Mouse (Mus musculus) ES-E14 (cell line): ENCODE data around the gene Hmgb2. TPM values are rescaled to one million over a fixed set of nuclear protein-coding genes. Genes with fewer than 3 reads are reported as not detected.

ENCODE experiments used
- DNase-seq: peaks from one replicate; pipeline ENCODE4 v3.0.0-alpha.2; 2013; ENCODE audit warnings: low read depth, low spot score
- H3K27ac ChIP-seq: 2 replicates; pipeline ENCODE4 v1.5.1; 2012; ENCODE audit warnings: low read depth, mild to moderate bottlenecking, low read length, moderate library complexity, mixed read lengths; ENCODE audit not compliant: poor library complexity, insufficient read depth, severe bottlenecking
- H3K36me3 ChIP-seq: 2 replicates; pipeline ENCODE4 v1.6.1; 2012; ENCODE audit warnings: mild to moderate bottlenecking, low read length, moderate library complexity, mixed read lengths; ENCODE audit not compliant: control insufficient read depth, poor library complexity, insufficient read depth, severe bottlenecking
- H3K4me1 ChIP-seq, 2 experiments: fragments of 150-350 bp in 1 of 2; sonication (generic) in 1 of 2; 2 replicates each; pipeline ENCODE4 v1.6.1; 2012; ENCODE audit warnings: low read length in 2 of 2, mild to moderate bottlenecking in 1 of 2, mixed read lengths in 1 of 2; ENCODE audit not compliant: control insufficient read depth in 2 of 2, insufficient read depth in 2 of 2, poor library complexity in 1 of 2
- H3K4me3 ChIP-seq, 2 experiments: fragments of 150-350 bp in 1 of 2; sonication (generic) in 1 of 2; 2 replicates each; pipeline ENCODE4 v1.5.1; 2012; ENCODE audit warnings: low read length in 2 of 2, low read depth in 1 of 2, mild to moderate bottlenecking in 1 of 2, mixed read lengths in 1 of 2; ENCODE audit not compliant: insufficient read depth in 1 of 2, poor library complexity in 1 of 2, severe bottlenecking in 1 of 2
- H3K9ac ChIP-seq: 2 replicates; pipeline ENCODE4 v1.6.1; 2012; ENCODE audit warnings: low read depth, mild to moderate bottlenecking, low read length, mixed read lengths; ENCODE audit not compliant: poor library complexity, insufficient read depth, severe bottlenecking
- H3K9me3 ChIP-seq: fragments of 150-350 bp; sonication (generic); 2 replicates; pipeline ENCODE4 v1.6.1; 2012; ENCODE audit warnings: low read depth, mild to moderate bottlenecking, low read length; ENCODE audit not compliant: control insufficient read depth, insufficient read depth
- CHD2 ChIP-seq: IDR thresholded peaks from 2 replicates; pipeline ENCODE4 v1.6.1; 2014; ENCODE audit warnings: mild to moderate bottlenecking, low read depth, low read length, inconsistent platforms
- HCFC1 ChIP-seq: IDR thresholded peaks from 2 replicates; pipeline ENCODE4 v1.6.1; 2012; ENCODE audit warnings: low read length, inconsistent platforms, borderline replicate concordance; ENCODE audit not compliant: insufficient read depth
- MAFK ChIP-seq: IDR thresholded peaks from 2 replicates; pipeline ENCODE4 v1.6.1; 2014; ENCODE audit warnings: mild to moderate bottlenecking, low read depth, low read length, inconsistent platforms; ENCODE audit not compliant: insufficient read depth
- ZC3H11A ChIP-seq: IDR thresholded peaks from 2 replicates; pipeline ENCODE4 v1.6.1; 2012; ENCODE audit warnings: low read depth, mild to moderate bottlenecking, inconsistent platforms, low read length, borderline replicate concordance
- ZNF384 ChIP-seq: IDR thresholded peaks from 2 replicates; pipeline ENCODE4 v1.6.1; 2012; ENCODE audit warnings: low read depth, low read length, inconsistent platforms
- in situ Hi-C, 2 experiments: fragments of 600-800 bp; cut with MboI; formaldehyde crosslinking; loops; one replicate each; pipeline ENCODE4 v1.15.1; 2025; ENCODE audit warnings: low sequenced_read_pairs in 2 of 2, inconsistent platforms in 1 of 2; ENCODE audit not compliant: unreplicated experiment in 2 of 2
- total RNA-seq: library from RNA; depleted of rRNA; stranded (reverse); fragments of 300-350 nt; gene quantifications from 2 replicates; pipeline ENCODE4 v1.2.3, GENCODE M21; 2012

Gene Hmgb2
- total RNA-seq, 1 experiment = 190 TPM

- Histone ChIP-seq H3K27ac (peak overlapping the region; percentile 95), H3K4me3 (peak overlapping the region; percentile 65 to 84), H3K9me3 (no peaks in the 10 kb centered on the region), H3K36me3 (peaks cover 7% of the 10 kb centered on the region; the same call in 1 of the 2 replicates), H3K4me1 (peaks cover 8% of the 10 kb centered on the region in 2 experiments; a peak in 3 of 4 replicates), H3K9ac (0 out of 2 replicates have a peak overlapping the region, but pooled peaks have one; percentile 42)
- peak; percentile 84 for DNase-seq
- no peak for TF ChIP-seq ZC3H11A
- no peak for TF ChIP-seq CHD2
- TF ChIP-seq MAFK = no peak
- TF ChIP-seq ZNF384 = no peak
- no peak for TF ChIP-seq HCFC1
- in situ Hi-C loops = no loop called here
Measured at GRCm38 (mm10) chr8:57489896-57490295, 21.8 kb upstream of the Hmgb2 start.

GRCm38 (mm10) chr8:57491873-57492272, 19.8 kb upstream of the Hmgb2 start:
- in situ Hi-C loops = no loop called here
- H3K36me3 ChIP-seq = peaks cover 6% of the 10 kb centered on the region; the same call in 1 of the 2 replicates
- no peak for DNase-seq
- no peak overlapping the region for H3K27ac ChIP-seq
- H3K4me1 ChIP-seq = peaks cover 8 to 11% of the 10 kb centered on the region in 2 experiments
- H3K9ac ChIP-seq = no peak overlapping the region
- peak overlapping the region; percentile 4 to 8; a peak in 2 of 4 replicates for H3K4me3 ChIP-seq
- H3K9me3 ChIP-seq = no peaks in the 10 kb centered on the region
- no peak for TF ChIP-seq MAFK
- no peak for TF ChIP-seq ZC3H11A
- TF ChIP-seq HCFC1 = no peak

- H3K9ac ChIP-seq = no peak overlapping the region
- no peak for DNase-seq
- in situ Hi-C loops = no loop called here
Measured at GRCm38 (mm10) chr8:57498494-57498846, 13.2 kb upstream of the Hmgb2 start.

GRCm38 (mm10) chr8:57498847-57499511, 12.7 kb upstream of the Hmgb2 start:
- DNase-seq = no peak
- H3K27ac ChIP-seq = no peak overlapping the region; the same call in 1 of the 2 replicates
- TF ChIP-seq ZC3H11A = no peak
- TF ChIP-seq HCFC1 = no peak
- TF ChIP-seq CHD2 = no peak
- no peak for TF ChIP-seq MAFK
- TF ChIP-seq ZNF384 = no peak
- peaks cover 7% of the 10 kb centered on the region; the same call in 1 of the 2 replicates for H3K36me3 ChIP-seq
- in situ Hi-C loops = no loop called here
- H3K4me1 ChIP-seq = peaks cover 2 to 8% of the 10 kb centered on the region in 2 experiments; a peak in 3 of 4 replicates
- peak overlapping the region; percentile 18 to 25; a peak in 2 of 4 replicates for H3K4me3 ChIP-seq
- no peaks in the 10 kb centered on the region for H3K9me3 ChIP-seq
- H3K9ac ChIP-seq = peak overlapping the region; percentile 28; the same call in 1 of the 2 replicates

More at GRCm38 (mm10) chr8:57498494-57498846, 13.2 kb upstream of the Hmgb2 start:
- H3K27ac ChIP-seq = no peak overlapping the region; the same call in 1 of the 2 replicates
- TF ChIP-seq CHD2 (no peak), ZC3H11A (no peak), MAFK (no peak), HCFC1 (no peak), ZNF384 (no peak)
- peaks cover 2 to 9% of the 10 kb centered on the region in 2 experiments; a peak in 3 of 4 replicates for H3K4me1 ChIP-seq
- H3K4me3 ChIP-seq = peak overlapping the region in 1 of 2 experiments; percentile 25; a peak in 2 of 4 replicates
- H3K36me3 ChIP-seq = peaks cover 9% of the 10 kb centered on the region; the same call in 1 of the 2 replicates
- no peaks in the 10 kb centered on the region for H3K9me3 ChIP-seq
